Mouse (Mus musculus) testis, adult 2 months (tissue): Measurements from ENCODE around the gene Dennd2c.

ENCODE experiments used
- CTCF ChIP-seq: fragments of 200-500 bp; IDR thresholded peaks from 2 replicates; pipeline ENCODE4 v1.5.1; 2012; ENCODE audit warnings: low read depth, mild to moderate bottlenecking, inconsistent platforms, low read length, moderate library complexity; ENCODE audit not compliant: control insufficient read depth, insufficient read depth, insufficient replicate concordance
- POLR2A ChIP-seq: fragments of 200-500 bp; IDR thresholded peaks from 2 replicates; pipeline ENCODE4 v1.6.1; 2012; ENCODE audit warnings: low read depth, mild to moderate bottlenecking, inconsistent platforms, low read length, moderate library complexity; ENCODE audit not compliant: control insufficient read depth

- TF ChIP-seq POLR2A (no peak), CTCF (no peak)
Observed at GRCm38 (mm10) chr3:103127721-103128120, 25.3 kb downstream of the Dennd2c start.
